Mouse (Mus musculus): ENCODE data around the gene Piga.

- TF ChIP-seq CTCF (IDR thresholded peaks at IDR 0.05; ENCODE audit: control insufficient read depth, insufficient read depth, insufficient replicate concordance, low read depth, low read length) (no peak), POLR2A (IDR thresholded peaks at IDR 0.05; ENCODE audit: control insufficient read depth, low read depth, low read length) (no peak)
Observed at GRCm38 (mm10) chrX:164449201-164449600, 29.6 kb downstream of the Piga start.
